Mouse (Mus musculus): ENCODE measurements at regions not wholly inside any gene's neighbourhood (a gene's known extent, or its start where the extent isn't known, plus 50 kb on each side); places are given as distances from the start of the nearest gene placed in this dataset.

DNA sequence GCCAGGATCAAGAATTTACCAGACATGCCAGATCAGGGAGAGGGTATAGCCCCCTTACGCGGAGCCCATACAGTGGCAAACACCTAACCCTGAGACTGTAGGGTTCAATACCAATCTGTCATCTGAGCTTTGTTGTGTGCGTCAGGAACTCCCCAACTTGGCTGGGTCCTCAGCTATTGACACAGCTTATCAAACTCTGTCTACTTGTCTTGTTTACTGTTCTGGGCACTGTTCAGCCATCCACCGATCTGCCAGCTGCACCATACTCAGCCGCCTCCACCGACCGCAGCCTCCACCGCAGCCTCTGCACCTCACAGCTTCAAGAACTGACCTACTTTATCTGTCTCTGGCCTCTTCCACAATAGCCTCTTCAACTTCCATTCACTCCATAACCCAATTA lies 80.1 kb upstream of the Mapk10 start:
- WGBS, result 93% methylated on average over 8 of the region's 8 CpGs
- Histone ChIP-seq H3K4me1 (ENCODE audit: control insufficient read depth, insufficient read depth, low read length) (no peaks in the 10 kb centered on the region), H3K4me3 (ENCODE audit: insufficient read depth, low read depth, low read length) (no peak overlapping the region), H3K27ac (ENCODE audit: insufficient read depth, low read depth, low read length) (no peak overlapping the region)
- TF ChIP-seq CTCF (IDR thresholded peaks at IDR 0.05; ENCODE audit: insufficient read depth, low read depth, low read length), result no peak
- no peak for TF ChIP-seq POLR2A (IDR thresholded peaks at IDR 0.05; ENCODE audit: insufficient read depth, low read depth, low read length)

DNA sequence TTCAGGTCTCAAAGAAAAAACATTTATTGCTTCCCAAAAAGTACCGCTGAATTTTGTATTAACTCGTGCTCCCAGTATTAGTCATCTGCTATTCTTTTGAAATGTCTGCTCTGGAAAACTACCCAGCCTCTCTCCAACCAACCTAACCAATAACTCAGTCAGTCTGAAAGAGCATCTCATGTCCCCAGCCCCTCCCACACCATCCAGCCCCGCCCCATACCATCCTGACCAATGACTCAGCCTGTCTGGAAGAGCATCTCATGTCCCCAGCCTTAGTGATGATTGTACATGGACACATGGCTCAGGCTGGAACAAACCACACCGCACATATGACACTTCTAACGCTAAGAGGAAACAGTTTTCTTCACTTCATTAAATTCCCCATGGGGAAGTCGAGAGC lies 58.1 kb upstream of the Mapk10 start:
- TF ChIP-seq CTCF (IDR thresholded peaks at IDR 0.05; ENCODE audit: insufficient read depth, low read depth, low read length), result no peak
- Histone ChIP-seq H3K27ac (ENCODE audit: insufficient read depth, low read depth, low read length) (no peak overlapping the region), H3K4me1 (ENCODE audit: control insufficient read depth, insufficient read depth, low read length) (no peaks in the 10 kb centered on the region), H3K4me3 (ENCODE audit: insufficient read depth, low read depth, low read length) (no peak overlapping the region)
- WGBS, result 84% methylated on average over 6 of the region's 6 CpGs

DNA sequence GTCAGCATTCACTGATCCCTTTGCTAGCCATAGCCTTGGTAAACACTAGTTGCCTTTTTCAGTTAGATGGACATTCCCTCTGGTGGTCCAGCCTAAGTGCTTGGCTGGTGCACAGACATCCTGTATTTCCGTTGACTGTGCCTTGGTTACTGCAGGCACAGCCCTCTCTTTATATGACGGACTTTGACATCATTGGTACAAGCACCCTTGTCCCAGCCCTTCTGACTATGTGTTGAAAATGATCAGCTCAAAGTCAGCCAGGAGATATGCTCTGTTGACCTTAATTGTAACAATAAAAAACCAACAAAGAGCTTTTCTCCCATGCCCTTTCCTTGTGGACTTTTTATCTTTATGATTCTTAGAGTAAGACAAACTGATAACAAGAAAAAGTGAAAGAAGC lies 53.8 kb upstream of the Mapk10 start:
- Histone ChIP-seq H3K4me1 (ENCODE audit: control insufficient read depth, insufficient read depth, low read length) (no peaks in the 10 kb centered on the region), H3K4me3 (ENCODE audit: insufficient read depth, low read depth, low read length) (no peak overlapping the region), H3K27ac (ENCODE audit: insufficient read depth, low read depth, low read length) (no peak overlapping the region)
- WGBS, result 94% methylated on average over 2 of the region's 2 CpGs
- TF ChIP-seq POLR2A (IDR thresholded peaks at IDR 0.05; ENCODE audit: insufficient read depth, low read depth, low read length) (no peak), CTCF (IDR thresholded peaks at IDR 0.05; ENCODE audit: insufficient read depth, low read depth, low read length) (no peak)

DNA sequence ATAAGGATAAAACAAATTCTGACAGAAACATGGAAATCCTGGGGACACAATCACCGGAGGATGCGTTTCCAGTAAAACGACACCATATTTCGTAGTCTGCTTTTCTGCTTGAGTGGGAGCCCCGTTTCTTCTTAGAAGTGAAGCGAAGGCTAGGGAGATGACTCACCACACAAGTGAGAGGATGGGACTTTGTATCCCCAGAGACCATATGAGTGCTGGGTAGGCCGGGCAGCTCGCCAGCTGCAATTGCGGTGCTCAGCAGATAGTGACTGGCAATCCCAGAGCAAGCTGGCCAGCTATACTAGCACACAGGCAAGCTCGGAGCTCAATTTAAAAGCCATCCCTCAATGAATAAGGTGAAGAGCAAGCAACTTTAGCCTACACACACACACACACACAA lies 50.3 kb upstream of the Mapk10 start:
- TF ChIP-seq POLR2A (IDR thresholded peaks at IDR 0.05; ENCODE audit: insufficient read depth, low read depth, low read length), result no peak
- TF ChIP-seq CTCF (IDR thresholded peaks at IDR 0.05; ENCODE audit: insufficient read depth, low read depth, low read length), result no peak
- Histone ChIP-seq H3K27ac (ENCODE audit: insufficient read depth, low read depth, low read length) (no peak overlapping the region), H3K4me3 (ENCODE audit: insufficient read depth, low read depth, low read length) (no peak overlapping the region), H3K4me1 (ENCODE audit: control insufficient read depth, insufficient read depth, low read length) (no peaks in the 10 kb centered on the region)
- WGBS, result 41% methylated on average over 10 of the region's 10 CpGs
